Mouse (Mus musculus) lung, embryonic 15.5 days (tissue): ENCODE data around the gene Hsf2bp. TPM values are rescaled to one million over a fixed set of nuclear protein-coding genes. Genes with fewer than 3 reads are reported as not detected.
"Not testable (repeated sequence)": the region's sequence is repeated elsewhere in the genome, so short reads cannot be mapped to it uniquely, and the experiment has no call there.

Source experiments
- ATAC-seq: fragments of 200-750 bp; cut with Nextera tagmentation; 2 replicates; pipeline ENCODE4 v1.8.0; 2017; ENCODE audit warnings: moderate number of reproducible peaks, borderline replicate concordance; ENCODE audit not compliant: low FRiP score, low TSS enrichment; ENCODE audit errors: extremely low read depth
- H3K27ac ChIP-seq: fragments of 300-500 bp; sonication (generic); 2 replicates; pipeline ENCODE4 v1.5.1; 2015; ENCODE audit warnings: moderate library complexity, mild to moderate bottlenecking, inconsistent platforms
- H3K27me3 ChIP-seq: fragments of 300-500 bp; sonication (generic); 2 replicates; pipeline ENCODE4 v1.6.1; 2015; ENCODE audit warnings: inconsistent platforms
- H3K36me3 ChIP-seq: fragments of 300-500 bp; sonication (generic); 2 replicates; pipeline ENCODE4 v1.6.1; 2015; ENCODE audit warnings: inconsistent platforms
- H3K4me1 ChIP-seq: fragments of 300-500 bp; sonication (generic); 2 replicates; pipeline ENCODE4 v1.6.1; 2015; ENCODE audit warnings: inconsistent platforms
- H3K4me2 ChIP-seq: fragments of 300-500 bp; sonication (generic); 2 replicates; pipeline ENCODE4 v1.6.1; 2015; ENCODE audit warnings: inconsistent platforms, mild to moderate bottlenecking, moderate library complexity
- H3K4me3 ChIP-seq: fragments of 300-500 bp; sonication (generic); 2 replicates; pipeline ENCODE4 v1.5.1; 2015; ENCODE audit warnings: mild to moderate bottlenecking, inconsistent platforms
- H3K9ac ChIP-seq: fragments of 300-500 bp; sonication (generic); 2 replicates; pipeline ENCODE4 v1.6.1; 2015; ENCODE audit warnings: inconsistent platforms
- H3K9me3 ChIP-seq: fragments of 300-500 bp; sonication (generic); 2 replicates; pipeline ENCODE4 v1.6.1; 2016; ENCODE audit warnings: inconsistent platforms
- WGBS: fragments of 180-500 bp; shearing (Covaris S2); methylation state at CpG from one replicate; pipeline ENCODE4 v1.1.7; 2015; 5-methylcytosine and 5-hydroxymethylcytosine counted together
- polyA plus RNA-seq: library from polyadenylated mRNA; unstranded; fragments of >200 nt; fragmentation: Nextera tagmentation; extraction: Ambion mirVana; gene quantifications from 2 replicates; pipeline ENCODE4 v1.2.1, GENCODE M21; 2015

Hsf2bp gene
- 0.55 and 0.78 TPM in 2 replicates for polyA plus RNA-seq

GRCm38 (mm10) chr17:32035609-32036508 lies at the start of gene Hsf2bp, which contains the start of gene Rrp1b:
TSS of gene Hsf2bp (minus strand) at chr17:32036349.
TSS of gene Rrp1b (plus strand) at chr17:32036100.
- no peaks in the 10 kb centered on the region for H3K9me3 ChIP-seq
- no peaks in the 10 kb centered on the region for H3K27me3 ChIP-seq
- H3K4me2 ChIP-seq: peak within 1 kb of the TSS; percentile 92
- H3K9ac ChIP-seq: peak within 1 kb of the TSS; percentile 84
- H3K27ac ChIP-seq: peak within 1 kb of the TSS; percentile 76
- WGBS: 5% methylated on average over 52 of the region's 52 CpGs
- 0 out of 2 replicates have a peak, but pooled peaks cover 4% of the 10 kb centered on the region for H3K36me3 ChIP-seq
- peak; percentile 91 for ATAC-seq
- H3K4me3 ChIP-seq: peak within 1 kb of the TSS; percentile 95
- H3K4me1 ChIP-seq: peaks cover 22% of the 10 kb centered on the region

GRCm38 (mm10) chr17:32083351-32083750 lies 47.2 kb upstream of the Hsf2bp start:
- Histone ChIP-seq H3K27me3 (no peaks in the 10 kb centered on the region), H3K27ac (no peak overlapping the region), H3K4me3 (no peak overlapping the region), H3K4me1 (no peaks in the 10 kb centered on the region), H3K9me3 (no peaks in the 10 kb centered on the region), H3K36me3 (no peaks in the 10 kb centered on the region), H3K4me2 (no peak overlapping the region), H3K9ac (no peak overlapping the region)
- 87% methylated on average over 2 of the region's 2 CpGs for WGBS
- no peak for ATAC-seq

- no peaks in the 10 kb centered on the region for H3K36me3 ChIP-seq
- no peak overlapping the region for H3K27ac ChIP-seq
- H3K4me1 ChIP-seq: no peaks in the 10 kb centered on the region
- peak; percentile 39; the same call in 1 of the 2 replicates for ATAC-seq
- 10% methylated on average over 2 of the region's 2 CpGs for WGBS
- no peak overlapping the region for H3K4me3 ChIP-seq
- no peak overlapping the region for H3K4me2 ChIP-seq
- no peak overlapping the region for H3K9ac ChIP-seq
- no peaks in the 10 kb centered on the region for H3K27me3 ChIP-seq
- no peaks in the 10 kb centered on the region for H3K9me3 ChIP-seq
Observed at GRCm38 (mm10) chr17:32075164-32075563, 39.0 kb upstream of the Hsf2bp start.

GRCm38 (mm10) chr17:32074658-32075057 lies 38.5 kb upstream of the Hsf2bp start:
- H3K4me1 ChIP-seq: no peaks in the 10 kb centered on the region
- no peak for ATAC-seq
- H3K27ac ChIP-seq: no peak overlapping the region
- 54% methylated on average over 4 of the region's 4 CpGs for WGBS
- H3K27me3 ChIP-seq: no peaks in the 10 kb centered on the region
- H3K9ac ChIP-seq: no peak overlapping the region
- no peak overlapping the region for H3K4me3 ChIP-seq
- no peaks in the 10 kb centered on the region for H3K9me3 ChIP-seq
- no peaks in the 10 kb centered on the region for H3K36me3 ChIP-seq
- H3K4me2 ChIP-seq: no peak overlapping the region

GRCm38 (mm10) chr17:32073359-32073758 lies 37.2 kb upstream of the Hsf2bp start:
- no peak for ATAC-seq
- Histone ChIP-seq H3K4me2 (no peak overlapping the region), H3K4me3 (no peak overlapping the region), H3K9me3 (no peaks in the 10 kb centered on the region), H3K27ac (no peak overlapping the region), H3K4me1 (no peaks in the 10 kb centered on the region), H3K27me3 (no peaks in the 10 kb centered on the region), H3K36me3 (no peaks in the 10 kb centered on the region), H3K9ac (no peak overlapping the region)
- WGBS: 2% methylated on average over 2 of the region's 2 CpGs

GRCm38 (mm10) chr17:32068810-32069209 lies 32.7 kb upstream of the Hsf2bp start:
- H3K9me3 ChIP-seq: no peaks in the 10 kb centered on the region
- no peak for ATAC-seq
- WGBS: 83% methylated on average over 2 of the region's 2 CpGs
- H3K36me3 ChIP-seq: no peaks in the 10 kb centered on the region
- no peaks in the 10 kb centered on the region for H3K4me1 ChIP-seq
- no peak overlapping the region for H3K27ac ChIP-seq
- no peak overlapping the region for H3K4me2 ChIP-seq
- H3K27me3 ChIP-seq: no peaks in the 10 kb centered on the region
- no peak overlapping the region for H3K9ac ChIP-seq
- no peak overlapping the region for H3K4me3 ChIP-seq

GRCm38 (mm10) chr17:32068381-32068780 lies 32.2 kb upstream of the Hsf2bp start:
- H3K9ac ChIP-seq: no peak overlapping the region
- 71% methylated on average over 11 of the region's 11 CpGs for WGBS
- no peaks in the 10 kb centered on the region for H3K9me3 ChIP-seq
- H3K4me1 ChIP-seq: no peaks in the 10 kb centered on the region
- no peaks in the 10 kb centered on the region for H3K36me3 ChIP-seq
- no peak overlapping the region for H3K4me2 ChIP-seq
- ATAC-seq: no peak
- no peaks in the 10 kb centered on the region for H3K27me3 ChIP-seq
- H3K27ac ChIP-seq: no peak overlapping the region
- no peak overlapping the region for H3K4me3 ChIP-seq

GRCm38 (mm10) chr17:32067541-32067940 lies 31.4 kb upstream of the Hsf2bp start:
- Histone ChIP-seq H3K27me3 (no peaks in the 10 kb centered on the region), H3K9me3 (no peaks in the 10 kb centered on the region), H3K4me2 (no peak overlapping the region), H3K4me1 (no peaks in the 10 kb centered on the region), H3K27ac (no peak overlapping the region), H3K4me3 (no peak overlapping the region), H3K36me3 (no peaks in the 10 kb centered on the region), H3K9ac (no peak overlapping the region)
- no peak for ATAC-seq
- WGBS: 64% methylated on average over 9 of the region's 9 CpGs

GRCm38 (mm10) chr17:32064762-32065161 lies 28.6 kb upstream of the Hsf2bp start:
- H3K4me1 ChIP-seq, H3K9me3 ChIP-seq, H3K4me3 ChIP-seq, H3K27me3 ChIP-seq, H3K27ac ChIP-seq, H3K4me2 ChIP-seq, ATAC-seq, H3K9ac ChIP-seq: not testable (repeated sequence)
- WGBS: 74% methylated on average over 8 of the region's 8 CpGs
- peaks cover 24% of the 10 kb centered on the region for H3K36me3 ChIP-seq

GRCm38 (mm10) chr17:32063654-32064053 lies 27.5 kb upstream of the Hsf2bp start:
- no peak overlapping the region for H3K9ac ChIP-seq
- H3K4me1 ChIP-seq: no peaks in the 10 kb centered on the region
- no peak overlapping the region for H3K4me2 ChIP-seq
- H3K4me3 ChIP-seq: no peak overlapping the region
- no peaks in the 10 kb centered on the region for H3K27me3 ChIP-seq
- no peaks in the 10 kb centered on the region for H3K9me3 ChIP-seq
- no peak for ATAC-seq
- peaks cover 35% of the 10 kb centered on the region for H3K36me3 ChIP-seq
- no peak overlapping the region for H3K27ac ChIP-seq
- WGBS: 69% methylated on average over 2 of the region's 2 CpGs

- H3K36me3 ChIP-seq: peaks cover 59% of the 10 kb centered on the region
- H3K4me1 ChIP-seq: no peaks in the 10 kb centered on the region
- no peaks in the 10 kb centered on the region for H3K27me3 ChIP-seq
- no peak overlapping the region for H3K4me3 ChIP-seq
- H3K4me2 ChIP-seq: no peak overlapping the region
- H3K9ac ChIP-seq: no peak overlapping the region
- ATAC-seq: no peak
- no peaks in the 10 kb centered on the region for H3K9me3 ChIP-seq
- H3K27ac ChIP-seq: no peak overlapping the region
- WGBS: 95% methylated on average over 14 of the region's 14 CpGs
Observed at GRCm38 (mm10) chr17:32061219-32061618, 25.1 kb upstream of the Hsf2bp start.

- Histone ChIP-seq H3K27ac (no peak overlapping the region), H3K9ac (no peak overlapping the region), H3K36me3 (peaks cover 77% of the 10 kb centered on the region), H3K4me2 (no peak overlapping the region), H3K4me3 (no peak overlapping the region), H3K9me3 (no peaks in the 10 kb centered on the region), H3K27me3 (no peaks in the 10 kb centered on the region), H3K4me1 (no peaks in the 10 kb centered on the region)
- 96% methylated on average over 2 of the region's 2 CpGs for WGBS
- no peak for ATAC-seq
Observed at GRCm38 (mm10) chr17:32059084-32059483, 22.9 kb upstream of the Hsf2bp start.
